In the genomic region with DNA sequence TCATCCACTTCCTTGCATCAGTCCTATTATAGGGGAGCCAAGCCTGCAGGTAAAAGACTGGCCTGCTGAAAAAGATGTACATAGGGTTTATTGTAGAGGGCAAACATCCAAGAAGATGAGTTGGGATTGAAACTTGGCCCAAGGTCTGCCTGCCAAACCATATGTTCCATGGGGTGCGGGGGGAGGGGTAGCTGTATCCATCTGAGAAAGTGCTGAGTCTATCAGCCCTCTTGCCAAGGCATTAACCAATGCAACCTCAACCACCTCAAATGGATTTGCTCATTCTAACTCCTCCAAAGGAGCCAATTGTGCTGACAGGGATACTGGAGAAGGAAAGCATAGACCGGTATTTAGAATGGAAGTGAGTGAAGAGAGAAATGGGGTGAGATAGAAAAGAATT, we compare ENCODE assay signal across 23 mouse cellular contexts.
DNase-seq lines count a peak whose midpoint lies in the region; ATAC-seq and TF ChIP-seq lines count a peak whose summit lies in the region.
"Had no signal": no experiment of that assay in that cellular context is flagged by ENCODE, and none has a peak within 500 bp of the region (broad histone marks: within the 10 kb centered on the region; RNA-seq: fewer than 3 reads in every experiment).

No protein-coding gene starts in this region.

- H3K4me3 ChIP-seq in hindbrain, embryonic 16.5 days (ENCODE audit: low read length), result no peak overlapping the region
- no peak overlapping the region for H3K4me3 ChIP-seq in hindbrain, embryonic 13.5 days
- H3K4me3 ChIP-seq in liver, postnatal 0 days (ENCODE audit: low read depth, low read length), result no peak overlapping the region
- H3K4me3 ChIP-seq: embryonic facial prominence, embryonic 15.5 days; heart, embryonic 15.5 days; midbrain, embryonic 10.5 days; neural tube, embryonic 15.5 days; stomach, embryonic 15.5 days had no signal

- no peaks in the 10 kb centered on the region for H3K9me3 ChIP-seq in hindbrain, embryonic 16.5 days (ENCODE audit: control insufficient read depth, low read length)
- H3K9me3 ChIP-seq in hindbrain, embryonic 13.5 days, result no peaks in the 10 kb centered on the region
- H3K9me3 ChIP-seq in liver, postnatal 0 days (ENCODE audit: low read length), result 0 out of 2 replicates have a peak, but pooled peaks cover 1% of the 10 kb centered on the region
- H3K9me3 ChIP-seq: embryonic facial prominence, embryonic 15.5 days; heart, embryonic 15.5 days; midbrain, embryonic 10.5 days; neural tube, embryonic 15.5 days; stomach, embryonic 15.5 days had no signal

- no peak overlapping the region for H3K27ac ChIP-seq in hindbrain, embryonic 16.5 days (ENCODE audit: low read depth, low read length)
- H3K27ac ChIP-seq in hindbrain, embryonic 13.5 days, result no peak overlapping the region
- H3K27ac ChIP-seq in liver, postnatal 0 days (ENCODE audit: low read depth), result no peak overlapping the region
- H3K27ac ChIP-seq: embryonic facial prominence, embryonic 15.5 days; heart, embryonic 15.5 days; midbrain, embryonic 10.5 days; neural tube, embryonic 15.5 days; stomach, embryonic 15.5 days had no signal

- ATAC-seq in hindbrain, embryonic 16.5 days, result 0 out of 2 replicates have a peak, but pooled peaks have one; percentile 42
- ATAC-seq in hindbrain, embryonic 13.5 days (ENCODE audit: low FRiP score), result no peak
- ATAC-seq in liver, postnatal 0 days, result no peak
- ATAC-seq: forebrain, postnatal 0 days had no signal

- no peaks in the 10 kb centered on the region for H3K4me1 ChIP-seq in hindbrain, embryonic 16.5 days (ENCODE audit: control insufficient read depth, insufficient read depth, low read depth, low read length)
- no peaks in the 10 kb centered on the region for H3K4me1 ChIP-seq in hindbrain, embryonic 13.5 days (replicated peaks)
- no peaks in the 10 kb centered on the region for H3K4me1 ChIP-seq in liver, postnatal 0 days (ENCODE audit: insufficient read depth)
- H3K4me1 ChIP-seq: embryonic facial prominence, embryonic 15.5 days; heart, embryonic 15.5 days; midbrain, embryonic 10.5 days; neural tube, embryonic 15.5 days; stomach, embryonic 15.5 days had no signal

- DNase-seq in brain, adult 2 months (ENCODE audit: low read depth, low spot score), result peak; percentile 91
- peak; percentile 43 for DNase-seq in cerebellum, adult 11-12 months
- peak; percentile 65 to 77 for DNase-seq in cerebellum, postnatal 10 days
- DNase-seq in urinary bladder, postnatal 4 days (ENCODE audit: low spot score in 2 of 2), result no peak
- no peak for DNase-seq in liver, postnatal 0 days
- DNase-seq: adrenal gland, adult 8-10 months; B cell, adult 2 months; embryo, embryonic 11 days; forebrain, postnatal 0 days; gastrocnemius, postnatal 36 days; heart, postnatal 36 days; kidney, adult 11 months; kidney, postnatal 4 days; lung, postnatal 10 days; right cerebral cortex, adult 18-20 months; thymus, postnatal 4 days had no signal

- TF ChIP-seq CTCF in liver, postnatal 0 days (IDR thresholded peaks at IDR 0.05; ENCODE audit: low read depth), result no peak

- H3K27me3 ChIP-seq in hindbrain, embryonic 16.5 days (replicated peaks; ENCODE audit: control insufficient read depth, insufficient read depth, low read length), result no peaks in the 10 kb centered on the region
- H3K27me3 ChIP-seq in hindbrain, embryonic 13.5 days, result no peaks in the 10 kb centered on the region
- no peaks in the 10 kb centered on the region for H3K27me3 ChIP-seq in liver, postnatal 0 days (ENCODE audit: insufficient read depth, low read length)
- H3K27me3 ChIP-seq: embryonic facial prominence, embryonic 15.5 days; heart, embryonic 15.5 days; neural tube, embryonic 15.5 days; stomach, embryonic 15.5 days had no signal

- no peak for TF ChIP-seq EP300 in liver, postnatal 0 days (IDR thresholded peaks at IDR 0.05; ENCODE audit: low read depth)

- WGBS in hindbrain, embryonic 16.5 days, result 84% methylated on average over 2 of the region's 2 CpGs
- 92% methylated on average over 2 of the region's 2 CpGs for WGBS in hindbrain, embryonic 13.5 days
- WGBS in liver, postnatal 0 days (ENCODE audit: insufficient replicate concordance), result 72% methylated on average over 2 of the region's 2 CpGs

- no peak overlapping the region for H3K4me2 ChIP-seq in hindbrain, embryonic 16.5 days (ENCODE audit: low read length)
- no peak overlapping the region for H3K4me2 ChIP-seq in hindbrain, embryonic 13.5 days
- no peak overlapping the region for H3K4me2 ChIP-seq in liver, postnatal 0 days (ENCODE audit: low read depth, low read length)
- H3K4me2 ChIP-seq: embryonic facial prominence, embryonic 15.5 days; heart, embryonic 15.5 days; neural tube, embryonic 15.5 days; stomach, embryonic 15.5 days had no signal

- H3K36me3 ChIP-seq in hindbrain, embryonic 16.5 days (ENCODE audit: control insufficient read depth, insufficient read depth, low read length), result no peaks in the 10 kb centered on the region
- no peaks in the 10 kb centered on the region for H3K36me3 ChIP-seq in hindbrain, embryonic 13.5 days
- no peaks in the 10 kb centered on the region for H3K36me3 ChIP-seq in liver, postnatal 0 days (replicated peaks; ENCODE audit: insufficient read depth, low read length)
- H3K36me3 ChIP-seq: embryonic facial prominence, embryonic 15.5 days; heart, embryonic 15.5 days; midbrain, embryonic 10.5 days; neural tube, embryonic 15.5 days; stomach, embryonic 15.5 days had no signal

- H3K9ac ChIP-seq in hindbrain, embryonic 16.5 days (ENCODE audit: low read depth, low read length), result no peak overlapping the region
- no peak overlapping the region for H3K9ac ChIP-seq in hindbrain, embryonic 13.5 days
- no peak overlapping the region for H3K9ac ChIP-seq in liver, postnatal 0 days (replicated peaks)
- H3K9ac ChIP-seq: embryonic facial prominence, embryonic 15.5 days; forebrain, postnatal 0 days; heart, embryonic 15.5 days; neural tube, embryonic 15.5 days; stomach, embryonic 15.5 days had no signal

Comparison
In these comparisons a context has a peak if more than half of its experiments do, and no peak if none do; other contexts are left out.
1. DNase-seq: peak in brain, adult 2 months (single experiment), cerebellum, adult 11-12 months (single experiment) and cerebellum, postnatal 10 days (2 of 2); none in urinary bladder, postnatal 4 days (0 of 2) and liver, postnatal 0 days (single experiment).